Mouse (Mus musculus): Measurements from ENCODE around the gene Iqsec1. TPM values are rescaled to one million over a fixed set of nuclear protein-coding genes. Genes with fewer than 3 reads are reported as not detected.

The Iqsec1 gene
- total and polyA plus RNA-seq, 2 experiments from 2014 or later, result 21.8 to 103 TPM

- no peak overlapping the region for H3K4me3 ChIP-seq (ENCODE audit: low read depth, low read length)
- no peak overlapping the region for H3K27ac ChIP-seq (ENCODE audit: low read depth, low read length)
- ATAC-seq (no peak), DNase-seq (no peak)
- no peaks in the 10 kb centered on the region for H3K27me3 ChIP-seq (ENCODE audit: insufficient read depth, low read length)
- no peaks in the 10 kb centered on the region for H3K36me3 ChIP-seq (ENCODE audit: insufficient read depth)
- no peak overlapping the region for H3K9ac ChIP-seq
- H3K4me1 ChIP-seq (ENCODE audit: insufficient read depth), result no peaks in the 10 kb centered on the region
- WGBS, result 79% methylated on average over 8 of the region's 8 CpGs
- H3K4me2 ChIP-seq (ENCODE audit: low read depth), result no peak overlapping the region
- H3K9me3 ChIP-seq (ENCODE audit: low read length), result no peaks in the 10 kb centered on the region
- no peak for TF ChIP-seq CTCF (IDR thresholded peaks at IDR 0.05; ENCODE audit: low read depth)
Observed at GRCm38 (mm10) chr6:90613277-90613676, 375.2 kb downstream of the Iqsec1 start.

GRCm38 (mm10) chr6:90610248-90610647 is 378.2 kb downstream of the Iqsec1 start:
- H3K9ac ChIP-seq, result no peak overlapping the region
- no peaks in the 10 kb centered on the region; the same call in 1 of the 2 replicates for H3K4me1 ChIP-seq (ENCODE audit: insufficient read depth)
- DNase-seq (no peak), ATAC-seq (no peak)
- no peaks in the 10 kb centered on the region for H3K27me3 ChIP-seq (ENCODE audit: insufficient read depth, low read length)
- no peaks in the 10 kb centered on the region for H3K9me3 ChIP-seq (ENCODE audit: low read length)
- H3K27ac ChIP-seq (ENCODE audit: low read depth, low read length), result no peak overlapping the region
- no peaks in the 10 kb centered on the region for H3K36me3 ChIP-seq (ENCODE audit: insufficient read depth)
- H3K4me3 ChIP-seq (ENCODE audit: low read depth, low read length), result no peak overlapping the region
- H3K4me2 ChIP-seq (ENCODE audit: low read depth), result no peak overlapping the region
- TF ChIP-seq CTCF (IDR thresholded peaks at IDR 0.05; ENCODE audit: low read depth), result no peak
- WGBS, result 93% methylated on average over 5 of the region's 5 CpGs

GRCm38 (mm10) chr6:90608186-90608585 is 380.3 kb downstream of the Iqsec1 start:
- TF ChIP-seq CTCF (IDR thresholded peaks at IDR 0.05; ENCODE audit: low read depth), result peak; percentile 57
- no peak overlapping the region for H3K27ac ChIP-seq (ENCODE audit: low read depth, low read length)
- H3K9ac ChIP-seq, result no peak overlapping the region
- H3K4me1 ChIP-seq (ENCODE audit: insufficient read depth), result peaks cover 3% of the 10 kb centered on the region; the same call in 1 of the 2 replicates
- no peak for DNase-seq
- 75% methylated on average over 6 of the region's 6 CpGs for WGBS
- ATAC-seq, result no peak
- no peak overlapping the region for H3K4me2 ChIP-seq (ENCODE audit: low read depth)
- H3K4me3 ChIP-seq (ENCODE audit: low read depth, low read length), result no peak overlapping the region
- no peaks in the 10 kb centered on the region for H3K36me3 ChIP-seq (ENCODE audit: insufficient read depth)
- no peaks in the 10 kb centered on the region for H3K27me3 ChIP-seq (ENCODE audit: insufficient read depth, low read length)
- no peaks in the 10 kb centered on the region for H3K9me3 ChIP-seq (ENCODE audit: low read length)

GRCm38 (mm10) chr6:90607196-90607595 is 381.3 kb downstream of the Iqsec1 start:
- Histone ChIP-seq H3K9me3 (ENCODE audit: low read length) (no peaks in the 10 kb centered on the region), H3K27me3 (ENCODE audit: insufficient read depth, low read length) (no peaks in the 10 kb centered on the region), H3K4me1 (ENCODE audit: insufficient read depth) (peaks cover 3% of the 10 kb centered on the region; the same call in 1 of the 2 replicates), H3K4me3 (ENCODE audit: low read depth, low read length) (no peak overlapping the region), H3K27ac (ENCODE audit: low read depth, low read length) (no peak overlapping the region), H3K36me3 (ENCODE audit: insufficient read depth) (no peaks in the 10 kb centered on the region), H3K4me2 (ENCODE audit: low read depth) (no peak overlapping the region), H3K9ac (no peak overlapping the region)
- ATAC-seq, result no peak
- DNase-seq, result peak; percentile 77
- 7% methylated on average over 5 of the region's 5 CpGs for WGBS
- TF ChIP-seq CTCF (IDR thresholded peaks at IDR 0.05; ENCODE audit: low read depth), result peak; percentile 83

- peaks cover 3% of the 10 kb centered on the region; the same call in 1 of the 2 replicates for H3K4me1 ChIP-seq (ENCODE audit: insufficient read depth)
- peak; percentile 76 for DNase-seq
- no peak overlapping the region for H3K27ac ChIP-seq (ENCODE audit: low read depth, low read length)
- no peaks in the 10 kb centered on the region for H3K36me3 ChIP-seq (ENCODE audit: insufficient read depth)
- WGBS, result 22% methylated on average over 7 of the region's 7 CpGs
- H3K9me3 ChIP-seq (ENCODE audit: low read length), result no peaks in the 10 kb centered on the region
- H3K9ac ChIP-seq, result no peak overlapping the region
- peak; percentile 86 for TF ChIP-seq CTCF (IDR thresholded peaks at IDR 0.05; ENCODE audit: low read depth)
- H3K4me2 ChIP-seq (ENCODE audit: low read depth), result no peak overlapping the region; the same call in 1 of the 2 replicates
- H3K4me3 ChIP-seq (ENCODE audit: low read depth, low read length), result no peak overlapping the region
- H3K27me3 ChIP-seq (ENCODE audit: insufficient read depth, low read length), result no peaks in the 10 kb centered on the region
- ATAC-seq, result no peak
Observed at GRCm38 (mm10) chr6:90606538-90606937, 381.9 kb downstream of the Iqsec1 start.

Small RNAs within 50 kb of the gene (microRNA-seq; reads per million reads assigned to microRNA genes)
- gene Gm24816, result 0 reads per million in 2 experiments

Other genes starting within 250 kb of the Iqsec1 start
- 36.6 and 52.6 TPM in 2 replicates for gene Nup210, start 128.1 kb upstream of the Iqsec1 start, total RNA-seq (2014; rRNA removed)
- 9.1 and 12.5 TPM in 2 replicates for gene Nup210, start 128.1 kb upstream of the Iqsec1 start, polyA plus RNA-seq (2015; fragmentation: Nextera tagmentation; extraction: Ambion mirVana)
- 70.3 and 81.0 TPM in 2 replicates for gene Hdac11, start 168.0 kb upstream of the Iqsec1 start, total RNA-seq (2014; rRNA removed)
- 27.4 and 34.5 TPM in 2 replicates for gene Hdac11, start 168.0 kb upstream of the Iqsec1 start, polyA plus RNA-seq (2015; fragmentation: Nextera tagmentation; extraction: Ambion mirVana)
- gene Fbln2, start 223.8 kb upstream of the Iqsec1 start, total RNA-seq (2014; rRNA removed), result 26.7 and 41.1 TPM in 2 replicates
- gene Fbln2, start 223.8 kb upstream of the Iqsec1 start, polyA plus RNA-seq (2015; fragmentation: Nextera tagmentation; extraction: Ambion mirVana), result 18.6 and 19.6 TPM in 2 replicates

Measured in forebrain, postnatal 0 days (tissue).